Mouse (Mus musculus) forebrain, embryonic 12.5 days (tissue): ENCODE measurements around the gene Ist1. TPM values are rescaled to one million over a fixed set of nuclear protein-coding genes. Genes with fewer than 3 reads are reported as not detected.

ENCODE experiments used
- ATAC-seq: fragments of 200-750 bp; cut with Nextera tagmentation; 2 replicates; pipeline ENCODE4 v1.8.0; 2017; ENCODE audit warnings: moderate TSS enrichment; ENCODE audit not compliant: low FRiP score
- H3K27ac ChIP-seq: fragments of 300-500 bp; sonication (generic); 2 replicates; pipeline ENCODE4 v1.5.1; 2016; ENCODE audit warnings: mild to moderate bottlenecking
- H3K27me3 ChIP-seq: fragments of 300-500 bp; sonication (generic); 2 replicates; pipeline ENCODE4 v1.6.1; 2016; ENCODE audit warnings: mild to moderate bottlenecking
- H3K36me3 ChIP-seq: fragments of 300-500 bp; sonication (generic); replicated peaks from 2 replicates; pipeline ENCODE4 v1.6.1; 2016; ENCODE audit warnings: mild to moderate bottlenecking
- H3K4me1 ChIP-seq: fragments of 300-500 bp; sonication (generic); 2 replicates; pipeline ENCODE4 v1.6.1; 2016
- H3K4me2 ChIP-seq: fragments of 300-500 bp; sonication (generic); 2 replicates; pipeline ENCODE4 v1.6.1; 2016; ENCODE audit warnings: mild to moderate bottlenecking, moderate library complexity
- H3K4me3 ChIP-seq: fragments of 300-500 bp; sonication (generic); replicated peaks from 2 replicates; pipeline ENCODE4 v1.5.1; 2016; ENCODE audit warnings: mild to moderate bottlenecking
- H3K9ac ChIP-seq: fragments of 300-500 bp; sonication (generic); 2 replicates; pipeline ENCODE4 v1.6.1; 2016; ENCODE audit warnings: mild to moderate bottlenecking
- H3K9me3 ChIP-seq: fragments of 300-500 bp; sonication (generic); 2 replicates; pipeline ENCODE4 v1.6.1; 2016
- WGBS: fragments of 180-500 bp; shearing (Covaris S2); methylation state at CpG from one replicate; pipeline ENCODE4 v1.1.7; 2016; 5-methylcytosine and 5-hydroxymethylcytosine counted together
- polyA plus RNA-seq: library from polyadenylated mRNA; unstranded; fragments of >200 nt; fragmentation: Nextera tagmentation; extraction: Ambion mirVana; gene quantifications from 2 replicates; pipeline ENCODE4 v1.2.1, GENCODE M21; 2016

Gene Ist1
- polyA plus RNA-seq, 1 experiment from 2014 or later = 180 TPM

DNA sequence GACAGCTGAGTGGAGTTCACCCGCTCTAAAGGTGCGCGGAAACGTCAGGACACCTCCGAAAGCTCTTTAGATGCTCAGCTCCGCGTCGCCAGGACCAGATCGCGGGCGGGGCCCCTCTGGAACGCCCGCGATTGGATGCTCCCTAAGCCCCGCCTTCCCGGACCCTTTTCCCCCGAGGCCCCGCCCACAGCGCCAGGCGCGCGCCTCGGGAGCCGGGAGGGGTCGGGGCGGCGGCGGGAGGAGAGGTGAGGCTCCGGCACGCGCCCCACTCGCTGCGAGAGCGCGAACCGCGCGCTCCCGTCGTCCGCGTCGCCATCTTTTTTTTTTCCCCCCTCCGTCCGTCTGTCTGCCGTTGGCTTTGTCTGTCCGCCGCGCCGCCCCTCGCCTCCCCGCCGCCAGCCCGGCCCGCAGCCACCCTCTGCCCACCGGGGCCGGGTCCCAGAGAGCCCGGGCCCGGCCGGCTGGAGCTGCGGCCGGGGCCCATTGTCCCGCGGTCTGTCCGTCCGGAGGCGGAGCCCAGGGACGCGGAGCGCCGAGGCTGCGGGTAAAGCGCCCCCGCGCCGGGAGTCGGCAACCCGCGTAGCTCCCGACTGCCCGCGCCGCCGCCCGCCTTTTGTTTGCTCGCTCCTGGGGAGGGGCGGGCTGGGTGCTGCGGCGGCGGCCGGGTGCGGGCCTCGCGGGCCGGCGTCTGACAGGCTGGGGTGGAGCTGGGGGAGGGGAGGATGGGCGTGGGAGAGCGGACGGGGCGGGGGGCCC, 12.4 kb upstream of the Ist1 start, which contains the start of gene Zfp821:
TSS of gene Zfp821 (plus strand) at position 227 of the 756 bp plus-strand sequence.
- H3K27me3 ChIP-seq = peaks cover 25% of the 10 kb centered on the region
- 0% methylated on average over 79 of the region's 100 CpGs for WGBS
- peak within 1 kb of the TSS; percentile 99 for H3K9ac ChIP-seq
- H3K9me3 ChIP-seq = no peaks in the 10 kb centered on the region
- H3K36me3 ChIP-seq = peaks cover 29% of the 10 kb centered on the region
- ATAC-seq = peak; percentile 89
- peak within 1 kb of the TSS; percentile 73 for H3K4me2 ChIP-seq
- peak within 1 kb of the TSS; percentile 95 for H3K27ac ChIP-seq
- H3K4me1 ChIP-seq = peaks cover 33% of the 10 kb centered on the region
- peak within 1 kb of the TSS; percentile 87 for H3K4me3 ChIP-seq

DNA sequence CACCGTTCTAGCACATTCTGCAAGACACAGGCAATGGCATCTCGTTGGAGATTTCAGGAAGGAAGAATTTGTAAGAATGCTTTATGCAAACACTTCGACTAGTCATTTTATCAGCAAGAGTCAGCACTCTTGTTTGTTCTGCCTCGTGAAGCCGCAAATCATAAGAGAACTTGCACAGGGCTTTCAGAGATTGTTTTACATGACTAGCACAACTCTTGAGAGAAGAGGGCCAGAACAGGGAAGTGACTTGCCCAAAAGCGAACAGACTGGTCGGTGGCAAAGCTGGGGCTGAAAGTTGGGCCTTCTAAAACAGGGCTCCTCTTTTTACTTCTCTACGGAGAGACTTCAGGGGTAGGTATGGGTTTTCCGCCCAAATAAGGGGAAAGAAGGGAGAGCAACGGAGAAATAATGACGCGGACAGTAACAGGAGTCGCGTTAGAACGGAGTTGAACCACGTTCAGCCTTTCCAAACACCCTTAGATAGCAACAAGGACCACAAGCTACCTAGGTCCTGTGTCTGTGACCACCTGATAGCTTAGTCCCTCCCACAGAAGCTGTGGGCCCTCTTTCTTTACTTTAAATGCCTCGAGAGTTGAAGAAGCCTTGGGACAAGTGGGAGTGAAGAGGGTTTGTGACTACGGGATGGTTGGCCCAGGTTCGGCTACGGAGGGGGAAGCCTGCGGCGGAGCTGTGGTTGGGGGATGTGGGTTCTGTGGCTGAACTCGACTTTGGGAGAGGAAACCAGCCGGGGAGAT, 11.7 kb upstream of the Ist1 start:
- H3K36me3 ChIP-seq = peaks cover 22% of the 10 kb centered on the region
- 13% methylated on average over 24 of the region's 24 CpGs for WGBS
- H3K27me3 ChIP-seq = peaks cover 25% of the 10 kb centered on the region
- H3K27ac ChIP-seq = no peak overlapping the region
- H3K4me1 ChIP-seq = peaks cover 33% of the 10 kb centered on the region
- H3K4me2 ChIP-seq = peak overlapping the region; percentile 73
- no peaks in the 10 kb centered on the region for H3K9me3 ChIP-seq
- H3K4me3 ChIP-seq = peak overlapping the region; percentile 87
- peak; percentile 24; the same call in 1 of the 2 replicates for ATAC-seq
- H3K9ac ChIP-seq = peak overlapping the region; percentile 55

DNA sequence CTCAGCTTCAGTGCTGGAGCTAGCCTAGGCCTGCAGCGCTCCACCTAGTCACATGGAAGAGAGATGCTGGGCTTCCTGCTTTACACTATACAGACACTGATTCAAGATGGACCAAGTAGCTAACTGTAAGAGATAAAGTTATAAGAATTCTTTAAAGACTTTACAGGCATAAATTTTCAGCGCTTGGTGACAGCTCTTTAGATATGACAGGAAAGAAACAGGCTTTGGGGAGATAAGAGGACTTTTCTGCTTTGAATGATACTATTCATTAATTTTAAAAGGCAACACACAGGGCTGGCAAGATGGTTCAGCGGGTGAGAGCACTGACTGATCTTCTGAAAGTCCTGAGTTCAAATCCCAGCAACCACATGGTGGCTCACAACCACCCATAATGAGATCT, 5.4 kb upstream of the Ist1 start:
- ATAC-seq = no peak
- no peaks in the 10 kb centered on the region for H3K9me3 ChIP-seq
- no peak overlapping the region for H3K4me2 ChIP-seq

DNA sequence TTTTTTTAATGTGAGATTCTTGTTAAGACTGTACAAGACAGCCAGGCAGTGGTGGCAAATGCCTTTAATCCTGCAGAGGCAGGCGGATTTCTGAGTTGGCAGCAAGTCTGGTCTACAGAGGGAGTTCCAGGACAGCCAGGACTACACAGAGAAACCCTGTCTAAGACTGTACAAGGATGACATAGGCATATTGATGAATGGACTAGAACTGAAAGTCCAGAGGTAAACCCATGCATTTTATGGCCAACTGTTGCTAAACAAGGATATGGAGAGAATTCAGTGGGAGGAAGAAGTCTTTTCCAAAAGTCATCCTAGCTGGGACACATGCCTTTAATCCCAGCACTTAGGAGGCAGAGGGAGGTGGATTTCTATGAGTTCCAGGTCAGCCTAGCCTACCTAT, 4.7 kb upstream of the Ist1 start:
- WGBS = 78% methylated on average over 1 of the region's 1 CpGs
- Histone ChIP-seq H3K4me3 (no peak overlapping the region), H3K27ac (no peak overlapping the region), H3K27me3 (peaks cover 13% of the 10 kb centered on the region; the same call in 1 of the 2 replicates), H3K9me3 (no peaks in the 10 kb centered on the region), H3K4me2 (no peak overlapping the region), H3K9ac (no peak overlapping the region), H3K36me3 (no peaks in the 10 kb centered on the region), H3K4me1 (peaks cover 8% of the 10 kb centered on the region)
- no peak for ATAC-seq

More for the DNA sequence above, 5.4 kb upstream of the Ist1 start:
- Histone ChIP-seq H3K4me1 (peaks cover 8% of the 10 kb centered on the region), H3K4me3 (no peak overlapping the region), H3K27me3 (peaks cover 19% of the 10 kb centered on the region), H3K27ac (no peak overlapping the region), H3K9ac (no peak overlapping the region), H3K36me3 (no peaks in the 10 kb centered on the region)
- 86% methylated on average over 3 of the region's 3 CpGs for WGBS

DNA sequence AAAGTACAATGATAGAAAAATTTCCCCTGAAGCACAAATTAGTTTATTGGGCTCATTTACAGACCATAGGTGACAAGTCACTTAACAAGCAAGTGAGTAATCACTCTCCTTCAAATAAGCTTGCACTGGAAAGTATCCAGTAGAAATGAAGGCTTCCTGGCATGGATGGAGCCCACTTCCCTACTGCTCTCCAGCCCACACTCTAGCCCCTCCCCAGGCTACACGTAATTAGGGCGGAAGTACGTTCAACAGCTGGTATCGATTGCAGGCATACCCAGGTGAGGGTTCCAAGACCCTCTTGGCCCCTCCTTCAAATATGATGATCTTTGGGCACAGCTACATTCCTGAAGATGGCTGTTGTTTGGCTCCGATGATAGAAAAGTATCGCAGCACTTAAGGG, 1.1 kb upstream of the Ist1 start:
- Histone ChIP-seq H3K4me3 (peak overlapping the region; percentile 99; the same call in 1 of the 2 replicates), H3K4me1 (peaks cover 31% of the 10 kb centered on the region), H3K27me3 (peaks cover 4% of the 10 kb centered on the region; the same call in 1 of the 2 replicates), H3K9me3 (no peaks in the 10 kb centered on the region), H3K36me3 (0 out of 2 replicates have a peak, but pooled peaks cover 3% of the 10 kb centered on the region), H3K4me2 (peak overlapping the region; percentile 79; the same call in 1 of the 2 replicates), H3K27ac (no peak overlapping the region), H3K9ac (no peak overlapping the region)
- ATAC-seq = no peak
- WGBS = 59% methylated on average over 6 of the region's 6 CpGs

DNA sequence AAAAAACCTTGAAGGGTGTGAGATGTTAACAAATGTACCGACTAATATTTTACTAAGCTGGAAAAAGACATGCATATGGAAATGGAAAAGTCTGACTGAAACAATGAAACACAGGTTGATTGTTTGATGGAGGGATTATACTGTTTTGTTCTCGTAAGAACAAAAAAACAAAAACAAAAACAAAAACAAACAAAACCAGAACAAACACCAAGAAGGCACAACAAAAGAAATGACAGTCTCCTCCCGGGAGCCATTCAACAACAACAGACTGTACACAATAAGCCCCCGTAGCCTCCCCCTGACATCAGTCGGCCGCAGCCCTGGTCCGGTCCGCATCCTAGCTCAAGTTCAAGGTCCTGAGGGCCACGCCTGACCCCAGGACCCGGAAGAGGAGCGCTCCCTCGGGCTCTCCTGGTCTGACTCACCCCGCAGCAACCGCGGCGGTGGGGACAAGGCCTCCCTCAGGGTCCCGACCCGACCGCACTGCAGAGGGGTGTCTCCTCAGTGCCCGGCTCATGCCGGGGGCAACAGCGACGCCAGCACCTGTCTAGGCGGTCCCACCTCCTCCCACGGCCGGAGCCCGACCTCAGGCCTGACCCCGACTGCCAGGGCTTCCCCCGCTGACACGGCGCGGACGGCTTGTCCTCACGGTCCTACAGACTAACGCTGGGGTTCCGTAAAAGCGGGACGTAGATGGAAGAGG, 466 bp downstream of the Ist1 start:
- peak; percentile 64 for ATAC-seq
- Histone ChIP-seq H3K4me3 (peak overlapping the region; percentile 99), H3K27me3 (peaks cover 3% of the 10 kb centered on the region; the same call in 1 of the 2 replicates), H3K4me2 (peak overlapping the region; percentile 75), H3K36me3 (0 out of 2 replicates have a peak, but pooled peaks cover 3% of the 10 kb centered on the region), H3K9ac (peak overlapping the region; percentile 95), H3K9me3 (no peaks in the 10 kb centered on the region), H3K4me1 (peaks cover 31% of the 10 kb centered on the region), H3K27ac (peak overlapping the region; percentile 79)
- 1% methylated on average over 38 of the region's 38 CpGs for WGBS

DNA sequence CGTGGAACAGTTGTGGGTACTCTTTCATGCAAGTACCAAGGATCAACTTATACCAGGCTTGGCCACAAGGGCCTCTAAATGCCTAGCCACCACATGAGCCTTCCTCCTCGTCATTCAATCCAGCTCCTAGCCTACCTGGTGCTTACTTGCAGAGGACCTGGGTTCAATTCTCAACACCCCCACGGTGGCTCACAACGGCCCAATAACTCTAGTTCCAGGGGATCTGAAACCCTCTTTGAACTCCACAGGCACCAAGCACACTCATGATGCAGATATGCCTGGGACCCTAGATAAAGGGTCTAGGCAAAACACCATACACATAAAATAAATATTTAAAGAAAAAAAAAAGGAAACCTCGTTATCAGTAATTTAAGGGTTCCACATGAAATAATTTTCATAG, 1.3 kb downstream of the Ist1 start:
- WGBS = 59% methylated on average over 5 of the region's 5 CpGs
- Histone ChIP-seq H3K27ac (no peak overlapping the region), H3K27me3 (peaks cover 3% of the 10 kb centered on the region; the same call in 1 of the 2 replicates), H3K9me3 (no peaks in the 10 kb centered on the region), H3K9ac (peak overlapping the region; percentile 95), H3K4me1 (peaks cover 31% of the 10 kb centered on the region), H3K36me3 (0 out of 2 replicates have a peak, but pooled peaks cover 3% of the 10 kb centered on the region), H3K4me2 (peak overlapping the region; percentile 75), H3K4me3 (peak overlapping the region; percentile 99)
- no peak for ATAC-seq

DNA sequence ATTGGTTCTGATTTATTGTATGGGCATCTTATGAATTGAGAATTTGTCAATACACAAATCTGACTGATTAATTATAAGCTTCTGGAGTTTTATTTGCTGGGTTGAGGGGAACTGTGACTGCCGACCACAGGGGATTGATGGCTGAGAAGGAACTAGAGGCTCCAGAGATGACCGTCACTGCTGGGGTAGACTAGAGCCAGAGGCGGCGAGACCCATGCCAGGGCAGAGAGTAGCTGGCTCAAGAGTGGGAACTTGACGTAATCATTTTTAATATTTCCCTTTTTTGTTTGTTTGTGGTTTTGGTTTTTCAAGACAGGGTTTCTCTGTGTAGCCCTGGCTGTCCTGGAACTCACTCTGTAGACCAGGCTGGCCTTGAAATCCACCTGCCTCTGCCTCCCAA, 5.8 kb downstream of the Ist1 start:
- Histone ChIP-seq H3K4me3 (no peak overlapping the region), H3K4me2 (no peak overlapping the region), H3K4me1 (peaks cover 22% of the 10 kb centered on the region), H3K9me3 (no peaks in the 10 kb centered on the region), H3K27ac (no peak overlapping the region), H3K27me3 (no peaks in the 10 kb centered on the region), H3K9ac (no peak overlapping the region), H3K36me3 (peaks cover 18% of the 10 kb centered on the region)
- no peak for ATAC-seq
- 93% methylated on average over 5 of the region's 5 CpGs for WGBS

DNA sequence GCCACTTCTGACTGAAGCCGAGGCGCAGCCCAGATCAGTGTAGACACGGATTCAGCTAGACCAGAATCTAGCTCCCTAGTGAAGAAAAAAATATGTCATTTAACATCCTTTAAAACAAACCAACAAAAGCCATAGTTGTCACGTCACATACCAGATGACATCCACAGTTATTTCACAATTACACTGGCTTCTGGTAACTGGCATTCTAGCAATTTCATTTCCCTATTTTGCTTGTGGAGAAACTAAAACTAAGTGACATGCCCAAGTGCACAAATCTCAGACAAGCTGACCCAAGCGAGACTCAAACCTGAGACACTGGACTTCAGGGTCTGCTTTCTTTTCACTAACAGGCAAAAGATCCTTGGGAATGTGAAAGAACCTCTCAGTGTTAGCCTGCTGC, 10.9 kb downstream of the Ist1 start:
- WGBS = 95% methylated on average over 5 of the region's 5 CpGs
- no peak overlapping the region for H3K4me3 ChIP-seq
- no peak overlapping the region for H3K4me2 ChIP-seq
- H3K27ac ChIP-seq = no peak overlapping the region
- H3K9ac ChIP-seq = no peak overlapping the region
- no peaks in the 10 kb centered on the region for H3K4me1 ChIP-seq
- H3K27me3 ChIP-seq = no peaks in the 10 kb centered on the region
- H3K9me3 ChIP-seq = no peaks in the 10 kb centered on the region
- peaks cover 62% of the 10 kb centered on the region for H3K36me3 ChIP-seq
- no peak for ATAC-seq

DNA sequence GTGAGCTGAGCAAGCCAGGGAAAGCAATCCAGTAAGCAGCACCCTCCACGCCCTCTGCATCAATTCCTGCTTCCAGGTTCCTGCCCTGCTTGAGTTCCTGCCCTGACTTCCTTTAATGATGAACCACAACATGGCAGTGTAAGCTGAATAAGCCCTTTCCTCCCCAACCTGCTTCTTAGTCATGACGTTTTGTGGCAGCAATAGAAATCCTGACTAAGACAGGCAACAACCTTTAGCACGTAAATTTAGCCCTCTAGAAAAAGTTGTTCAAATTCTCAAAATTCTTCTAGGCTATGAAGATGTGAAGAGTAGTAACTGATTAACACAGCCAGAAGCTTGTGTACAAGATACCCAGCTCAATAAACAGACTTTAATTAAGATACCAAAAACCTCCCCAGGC, 11.5 kb downstream of the Ist1 start:
- WGBS = 92% methylated on average over 3 of the region's 3 CpGs
- H3K4me1 ChIP-seq = no peaks in the 10 kb centered on the region
- no peaks in the 10 kb centered on the region for H3K9me3 ChIP-seq
- H3K4me3 ChIP-seq = no peak overlapping the region
- no peaks in the 10 kb centered on the region for H3K27me3 ChIP-seq
- no peak for ATAC-seq
- no peak overlapping the region for H3K4me2 ChIP-seq
- no peak overlapping the region for H3K9ac ChIP-seq
- peaks cover 68% of the 10 kb centered on the region for H3K36me3 ChIP-seq
- H3K27ac ChIP-seq = no peak overlapping the region

DNA sequence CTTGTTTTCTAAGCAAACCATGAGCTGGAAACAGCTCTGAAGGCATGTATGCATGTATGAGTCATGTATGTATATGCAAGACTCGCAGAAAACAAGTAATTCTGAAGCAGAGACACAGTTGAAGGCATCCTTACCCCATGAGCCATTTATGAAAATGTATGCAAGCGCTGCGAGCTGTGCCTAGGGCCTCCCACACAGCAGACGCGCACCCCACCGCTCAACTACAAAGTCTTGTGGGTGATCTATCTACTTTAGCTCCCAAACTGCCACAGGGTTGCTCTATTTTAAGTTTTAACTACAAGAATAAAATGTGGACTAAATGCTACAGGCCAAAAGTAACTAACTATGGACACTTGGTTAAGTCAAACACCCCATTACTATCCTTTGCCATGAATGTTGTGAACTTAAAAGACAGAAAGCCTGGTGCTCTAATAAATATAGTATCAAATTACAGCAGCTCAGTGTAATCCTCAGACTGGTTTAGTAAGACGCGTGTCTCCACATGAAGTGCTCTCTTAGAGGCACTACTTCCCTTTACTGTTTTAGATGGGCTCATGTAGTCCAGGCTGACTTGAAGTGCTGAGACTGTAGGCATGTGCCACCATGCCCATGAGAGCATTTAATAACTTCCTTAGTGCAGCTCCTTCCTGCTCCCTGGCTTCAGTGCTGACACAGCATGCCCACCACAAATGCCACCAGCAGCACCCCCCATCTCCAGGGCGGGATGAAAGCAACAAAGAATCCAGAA, 17.0 kb downstream of the Ist1 start:
- no peaks in the 10 kb centered on the region for H3K4me1 ChIP-seq
- no peaks in the 10 kb centered on the region for H3K9me3 ChIP-seq
- no peak overlapping the region for H3K27ac ChIP-seq
- no peak for ATAC-seq
- no peak overlapping the region for H3K4me3 ChIP-seq
- H3K4me2 ChIP-seq = no peak overlapping the region
- no peak overlapping the region for H3K9ac ChIP-seq
- H3K36me3 ChIP-seq = peaks cover 94% of the 10 kb centered on the region
- H3K27me3 ChIP-seq = no peaks in the 10 kb centered on the region
- 92% methylated on average over 9 of the region's 9 CpGs for WGBS
